Mouse (Mus musculus) forebrain, postnatal 0 days (tissue): ENCODE results near the gene Gphn. TPM values are rescaled to one million over a fixed set of nuclear protein-coding genes. Genes with fewer than 3 reads are reported as not detected.
A peak's percentile ranks its signal among the peaks of the same experiment; 100 is the strongest.

ENCODE experiments used
- ATAC-seq: fragments of 200-750 bp; cut with Nextera tagmentation; 2 replicates; pipeline ENCODE4 v1.8.0; 2017; ENCODE audit warnings: mild to moderate bottlenecking, moderate library complexity
- DNase-seq: peaks from one replicate; pipeline ENCODE4 v3.0.0-alpha.2; 2015
- H3K27ac ChIP-seq: fragments of 300-500 bp; sonication (generic); 2 replicates; pipeline ENCODE4 v1.5.1; 2014; ENCODE audit warnings: low read depth, mild to moderate bottlenecking, antibody characterized with exemption, low read length, moderate library complexity, mixed read lengths
- H3K27me3 ChIP-seq: fragments of 300-500 bp; sonication (generic); 2 replicates; pipeline ENCODE4 v1.6.1; 2014; ENCODE audit warnings: mild to moderate bottlenecking, low read length, mixed read lengths; ENCODE audit not compliant: insufficient read depth
- H3K36me3 ChIP-seq: fragments of 300-500 bp; sonication (generic); 2 replicates; pipeline ENCODE4 v1.6.1; 2014; ENCODE audit warnings: mild to moderate bottlenecking, moderate library complexity; ENCODE audit not compliant: insufficient read depth
- H3K4me1 ChIP-seq: fragments of 300-500 bp; sonication (generic); 2 replicates; pipeline ENCODE4 v1.6.1; 2014; ENCODE audit warnings: antibody characterized with exemption; ENCODE audit not compliant: insufficient read depth
- H3K4me2 ChIP-seq: fragments of 300-500 bp; sonication (generic); 2 replicates; pipeline ENCODE4 v1.6.1; 2014; ENCODE audit warnings: low read depth, mild to moderate bottlenecking, moderate library complexity
- H3K4me3 ChIP-seq: fragments of 300-500 bp; sonication (generic); 2 replicates; pipeline ENCODE4 v1.5.1; 2014; ENCODE audit warnings: low read depth, low read length, mixed read lengths
- H3K9ac ChIP-seq: fragments of 300-500 bp; sonication (generic); 2 replicates; pipeline ENCODE4 v1.6.1; 2014; ENCODE audit warnings: mild to moderate bottlenecking
- H3K9me3 ChIP-seq: fragments of 300-500 bp; sonication (generic); 2 replicates; pipeline ENCODE4 v1.6.1; 2016; ENCODE audit warnings: low read length
- CTCF ChIP-seq: sonication (generic); IDR thresholded peaks from 2 replicates; pipeline ENCODE4 v1.5.1; 2016; ENCODE audit warnings: antibody characterized with exemption, control low read depth, low read depth
- WGBS: fragments of 180-500 bp; shearing (Covaris S2); extraction: QIAGEN DNeasy Blood & Tissue Kit; methylation state at CpG from one replicate; pipeline ENCODE4 v1.1.7; 2014; 5-methylcytosine and 5-hydroxymethylcytosine counted together
- polyA plus RNA-seq: library from polyadenylated mRNA; unstranded; fragments of >200 nt; fragmentation: Nextera tagmentation; extraction: Ambion mirVana; gene quantifications from 2 replicates; pipeline ENCODE4 v1.2.1, GENCODE M21; 2015
- total RNA-seq: library from RNA; depleted of rRNA; stranded (reverse); fragments of >200 nt; gene quantifications from 2 replicates; pipeline ENCODE4 v1.2.3, GENCODE M21; 2014

The Gphn gene
- total and polyA plus RNA-seq, 2 experiments from 2014 or later, result 45.2 to 69.5 TPM

- WGBS, result 54% methylated on average over 2 of the region's 2 CpGs
- no peak overlapping the region for H3K4me2 ChIP-seq
- DNase-seq, result no peak
- H3K36me3 ChIP-seq, result peaks cover 4% of the 10 kb centered on the region; the same call in 1 of the 2 replicates
- no peaks in the 10 kb centered on the region for H3K9me3 ChIP-seq
- H3K27me3 ChIP-seq, result no peaks in the 10 kb centered on the region
- TF ChIP-seq CTCF, result no peak
- H3K4me3 ChIP-seq, result no peak overlapping the region
- no peak overlapping the region for H3K27ac ChIP-seq
- no peaks in the 10 kb centered on the region for H3K4me1 ChIP-seq
- no peak for ATAC-seq
- H3K9ac ChIP-seq, result no peak overlapping the region
These were observed 433.6 kb downstream of the Gphn start for GRCm38 (mm10) chr12:78659718-78660304.

- H3K4me2 ChIP-seq, result no peak overlapping the region
- ATAC-seq, result 0 out of 2 replicates have a peak, but pooled peaks have one; percentile 23
- no peaks in the 10 kb centered on the region for H3K9me3 ChIP-seq
- no peak overlapping the region for H3K27ac ChIP-seq
- no peak for DNase-seq
- H3K4me3 ChIP-seq, result no peak overlapping the region
- H3K27me3 ChIP-seq, result no peaks in the 10 kb centered on the region
- no peak overlapping the region for H3K9ac ChIP-seq
- no peaks in the 10 kb centered on the region for H3K4me1 ChIP-seq
- 69% methylated on average over 5 of the region's 5 CpGs for WGBS
- TF ChIP-seq CTCF, result no peak
- no peaks in the 10 kb centered on the region for H3K36me3 ChIP-seq
These were observed 452.1 kb downstream of the Gphn start for GRCm38 (mm10) chr12:78678101-78678806.

- no peak for DNase-seq
- Histone ChIP-seq H3K36me3 (no peaks in the 10 kb centered on the region), H3K27me3 (no peaks in the 10 kb centered on the region), H3K27ac (no peak overlapping the region), H3K9ac (no peak overlapping the region), H3K9me3 (no peaks in the 10 kb centered on the region), H3K4me1 (no peaks in the 10 kb centered on the region), H3K4me2 (no peak overlapping the region), H3K4me3 (no peak overlapping the region)
- WGBS, result 86% methylated on average over 2 of the region's 2 CpGs
- no peak for TF ChIP-seq CTCF
- ATAC-seq, result no peak
These were observed 452.6 kb downstream of the Gphn start for GRCm38 (mm10) chr12:78678807-78679189.

GRCm38 (mm10) chr12:78681048-78681447, 454.9 kb downstream of the Gphn start:
- 91% methylated on average over 2 of the region's 2 CpGs for WGBS
- H3K27ac ChIP-seq, result no peak overlapping the region

GRCm38 (mm10) chr12:78682279-78682678, 456.1 kb downstream of the Gphn start:
- no peaks in the 10 kb centered on the region for H3K4me1 ChIP-seq
- no peaks in the 10 kb centered on the region for H3K36me3 ChIP-seq
- WGBS, result 84% methylated on average over 4 of the region's 4 CpGs
- H3K9ac ChIP-seq, result no peak overlapping the region
- H3K27me3 ChIP-seq, result no peaks in the 10 kb centered on the region
- H3K4me2 ChIP-seq, result no peak overlapping the region
- H3K9me3 ChIP-seq, result no peaks in the 10 kb centered on the region
- ATAC-seq (no peak), DNase-seq (no peak)
- H3K4me3 ChIP-seq, result no peak overlapping the region
- no peak for TF ChIP-seq CTCF
- no peak overlapping the region for H3K27ac ChIP-seq

More at GRCm38 (mm10) chr12:78681048-78681447, 454.9 kb downstream of the Gphn start:
- Histone ChIP-seq H3K27me3 (no peaks in the 10 kb centered on the region), H3K9me3 (no peaks in the 10 kb centered on the region), H3K4me3 (no peak overlapping the region), H3K4me1 (no peaks in the 10 kb centered on the region), H3K36me3 (no peaks in the 10 kb centered on the region), H3K9ac (no peak overlapping the region), H3K4me2 (no peak overlapping the region)
- TF ChIP-seq CTCF, result no peak
- DNase-seq (no peak), ATAC-seq (no peak)

GRCm38 (mm10) chr12:78685669-78686215, 459.6 kb downstream of the Gphn start:
- H3K9me3 ChIP-seq, result no peaks in the 10 kb centered on the region
- DNase-seq (no peak), ATAC-seq (peak; percentile 66)
- WGBS, result 79% methylated on average over 1 of the region's 1 CpGs
- no peaks in the 10 kb centered on the region for H3K4me1 ChIP-seq
- H3K27ac ChIP-seq, result no peak overlapping the region
- no peak overlapping the region for H3K4me3 ChIP-seq
- H3K4me2 ChIP-seq, result no peak overlapping the region
- H3K27me3 ChIP-seq, result no peaks in the 10 kb centered on the region
- TF ChIP-seq CTCF, result no peak
- H3K36me3 ChIP-seq, result no peaks in the 10 kb centered on the region
- H3K9ac ChIP-seq, result no peak overlapping the region

- TF ChIP-seq CTCF, result no peak
- no peaks in the 10 kb centered on the region for H3K4me1 ChIP-seq
- ATAC-seq, result no peak
- H3K9me3 ChIP-seq, result no peaks in the 10 kb centered on the region
- no peak overlapping the region for H3K27ac ChIP-seq
- no peak overlapping the region for H3K4me3 ChIP-seq
- no peak overlapping the region for H3K4me2 ChIP-seq
- WGBS, result 90% methylated on average over 5 of the region's 5 CpGs
- H3K9ac ChIP-seq, result no peak overlapping the region
- no peak for DNase-seq
- no peaks in the 10 kb centered on the region for H3K36me3 ChIP-seq
- no peaks in the 10 kb centered on the region for H3K27me3 ChIP-seq
These were observed 462.7 kb downstream of the Gphn start for GRCm38 (mm10) chr12:78688876-78689275.
